Comparison of ENCODE assay signal across 8 mouse cellular contexts in genomic region chr2:145862206-145862817, GRCm38 (mm10). TPM values are rescaled to one million over a fixed set of nuclear protein-coding genes. Genes with fewer than 3 reads are reported as not detected.
A peak's percentile ranks its signal among the peaks of the same experiment; 100 is the strongest.
DNase-seq lines count a peak whose midpoint lies in the region; ATAC-seq and TF ChIP-seq lines count a peak whose summit lies in the region.

No protein-coding gene starts in this region.

- 26% methylated on average over 10 of the region's 10 CpGs for WGBS in forebrain, embryonic 16.5 days
- WGBS in kidney, adult 2 months, result 18% methylated on average over 10 of the region's 10 CpGs

- H3K9me3 ChIP-seq in forebrain, embryonic 16.5 days (ENCODE audit: control insufficient read depth, low read length), result no peaks in the 10 kb centered on the region

- peak; percentile 14 to 25 for DNase-seq in left cerebral cortex, postnatal 25 days (ENCODE audit: low spot score in 2 of 2)
- DNase-seq in left cerebral cortex, postnatal 4 days, result no peak
- DNase-seq in kidney, adult 2 months, result peak; percentile 92
- DNase-seq in lung, postnatal 36 days, result peak; percentile 81
- no peak for DNase-seq in left cerebral cortex, adult 18-20 months (ENCODE audit: low spot score in 2 of 2)

- H3K9ac ChIP-seq in forebrain, embryonic 16.5 days (replicated peaks; ENCODE audit: low read depth, low read length), result no peak overlapping the region

- H3K4me1 ChIP-seq in forebrain, embryonic 16.5 days (replicated peaks; ENCODE audit: control insufficient read depth, insufficient read depth, low read length), result peaks cover 25% of the 10 kb centered on the region
- H3K4me1 ChIP-seq in kidney, adult 2 months (ENCODE audit: control insufficient read depth, insufficient read depth, low read length), result peaks cover 38% of the 10 kb centered on the region

- H3K4me2 ChIP-seq in forebrain, embryonic 16.5 days (ENCODE audit: low read length), result peak overlapping the region; percentile 6

- H3K27ac ChIP-seq in forebrain, embryonic 16.5 days (ENCODE audit: low read length), result no peak overlapping the region
- peak overlapping the region; percentile 86 for H3K27ac ChIP-seq in kidney, adult 2 months (ENCODE audit: insufficient read depth, low read depth, low read length)

- TF ChIP-seq POLR2A in kidney, adult 2 months (IDR thresholded peaks at IDR 0.05; ENCODE audit: low read depth, low read length), result no peak

- peak overlapping the region; percentile 10; the same call in 1 of the 2 replicates for H3K4me3 ChIP-seq in forebrain, embryonic 16.5 days (replicated peaks; ENCODE audit: low read length)
- H3K4me3 ChIP-seq in kidney, adult 2 months (ENCODE audit: insufficient read depth, low read depth, low read length), result peak overlapping the region; percentile 36

- H3K27me3 ChIP-seq in forebrain, embryonic 16.5 days (replicated peaks; ENCODE audit: control insufficient read depth, insufficient read depth, low read length), result no peaks in the 10 kb centered on the region
- H3K27me3 ChIP-seq in kidney, adult 2 months (replicated peaks; ENCODE audit: control insufficient read depth, insufficient read depth, low read length), result no peaks in the 10 kb centered on the region

- TF ChIP-seq CTCF in kidney, adult 2 months (conservative IDR thresholded peaks at IDR 0.05; ENCODE audit: insufficient read depth, insufficient read length, low read depth, low read length), result no peak

- no peaks in the 10 kb centered on the region for H3K36me3 ChIP-seq in forebrain, embryonic 16.5 days (ENCODE audit: control insufficient read depth, insufficient read depth)
- no peaks in the 10 kb centered on the region; the same call in 1 of the 2 replicates for H3K36me3 ChIP-seq in kidney, adult 2 months (ENCODE audit: control insufficient read depth, insufficient read depth, low read length)

- intact Hi-C loops in left cerebral cortex, postnatal 25 days (cut with DNase I), result no loop called here
- intact Hi-C loops in left cerebral cortex, postnatal 4 days (cut with DNase I), result no loop called here

- ATAC-seq in forebrain, embryonic 16.5 days, result no peak
- no peak for ATAC-seq in CD4-positive, CD25-positive, alpha-beta regulatory T cell, adult 4 months
- ATAC-seq in inflammation-experienced regulatory T-cells, adult 6 months, result no peak

RNA-seq across cellular contexts. Expression of gene Naa20, which starts 39.6 kb away (rescaled TPM):
- total RNA-seq in left cerebral cortex, postnatal 25 days (2021), result 10 to 100 TPM; 75.0 to 82.0 TPM
- total RNA-seq in left cerebral cortex, postnatal 4 days (2021), result 10 to 100 TPM; 60.9 to 67.9 TPM
- 127 and 128 TPM in 2 replicates for polyA plus RNA-seq in forebrain, embryonic 16.5 days (2015; fragmentation: Nextera tagmentation; extraction: Ambion mirVana)
- 33.9 and 43.7 TPM in 2 replicates for polyA plus RNA-seq in kidney, adult 2 months (2012; rRNA removed)
- 100 to 1,000 TPM; 123 to 134 TPM for polyA plus RNA-seq in CD4-positive, CD25-positive, alpha-beta regulatory T cell, adult 4 months (2017; shearing (Covaris generic))
- total RNA-seq in left cerebral cortex, adult 18-20 months (2021), result 10 to 100 TPM; 75.5 to 84.4 TPM
- polyA plus RNA-seq in inflammation-experienced regulatory T-cells, adult 6 months (2017; shearing (Covaris generic)), result 100 to 1,000 TPM; 135 to 169 (median 150) TPM

Comparison
In these comparisons a context has a peak if more than half of its experiments do, and no peak if none do; other contexts are left out.
1. DNase-seq: peak in left cerebral cortex, postnatal 25 days (2 of 2), kidney, adult 2 months (single experiment) and lung, postnatal 36 days (single experiment); none in left cerebral cortex, postnatal 4 days (single experiment) and left cerebral cortex, adult 18-20 months (0 of 2).